Mouse (Mus musculus) intestine, postnatal 0 days (tissue): ENCODE data around the gene Slc38a1. TPM values are rescaled to one million over a fixed set of nuclear protein-coding genes. Genes with fewer than 3 reads are reported as not detected.

ENCODE experiments used
- ATAC-seq: fragments of 200-750 bp; cut with Nextera tagmentation; 2 replicates; pipeline ENCODE4 v1.8.0; 2017; ENCODE audit warnings: mild to moderate bottlenecking, moderate TSS enrichment, moderate library complexity
- H3K27ac ChIP-seq: fragments of 300-500 bp; sonication (generic); 2 replicates; pipeline ENCODE4 v1.5.1; 2014; ENCODE audit warnings: mild to moderate bottlenecking, low read depth, low read length, moderate library complexity
- H3K27me3 ChIP-seq: fragments of 300-500 bp; sonication (generic); replicated peaks from 2 replicates; pipeline ENCODE4 v1.6.1; 2014; ENCODE audit warnings: low read length, mixed read lengths; ENCODE audit not compliant: control insufficient read depth, insufficient read depth
- H3K36me3 ChIP-seq: fragments of 300-500 bp; sonication (generic); 2 replicates; pipeline ENCODE4 v1.6.1; 2014; ENCODE audit warnings: mild to moderate bottlenecking, moderate library complexity; ENCODE audit not compliant: control insufficient read depth, insufficient read depth
- H3K4me1 ChIP-seq: fragments of 300-500 bp; sonication (generic); replicated peaks from 2 replicates; pipeline ENCODE4 v1.6.1; 2014; ENCODE audit warnings: antibody characterized with exemption, low read length, mixed read lengths; ENCODE audit not compliant: control insufficient read depth, insufficient read depth
- H3K4me2 ChIP-seq: fragments of 300-500 bp; sonication (generic); replicated peaks from 2 replicates; pipeline ENCODE4 v1.6.1; 2014; ENCODE audit warnings: low read depth, mild to moderate bottlenecking, moderate library complexity
- H3K4me3 ChIP-seq: fragments of 300-500 bp; sonication (generic); 2 replicates; pipeline ENCODE4 v1.5.1; 2014; ENCODE audit warnings: low read depth, low read length
- H3K9ac ChIP-seq: fragments of 300-500 bp; sonication (generic); 2 replicates; pipeline ENCODE4 v1.6.1; 2014; ENCODE audit warnings: mild to moderate bottlenecking, low read depth, low read length
- H3K9me3 ChIP-seq: fragments of 300-500 bp; sonication (generic); 2 replicates; pipeline ENCODE4 v1.6.1; 2016; ENCODE audit warnings: mixed run types; ENCODE audit not compliant: control insufficient read depth
- CTCF ChIP-seq: sonication (generic); IDR thresholded peaks from 2 replicates; pipeline ENCODE4 v1.5.1; 2016; ENCODE audit warnings: low read depth, mild to moderate bottlenecking, control low read depth, antibody characterized with exemption, moderate library complexity
- WGBS: fragments of 180-500 bp; shearing (Covaris S2); extraction: QIAGEN DNeasy Blood & Tissue Kit; methylation state at CpG from one replicate; pipeline ENCODE4 v1.1.7; 2014; 5-methylcytosine and 5-hydroxymethylcytosine counted together
- polyA plus RNA-seq: library from polyadenylated mRNA; unstranded; fragments of >200 nt; fragmentation: Nextera tagmentation; extraction: Ambion mirVana; gene quantifications from 2 replicates; pipeline ENCODE4 v1.2.1, GENCODE M21; 2015

Gene Slc38a1
- polyA plus RNA-seq, 1 experiment from 2014 or later, result 79.8 TPM

DNA sequence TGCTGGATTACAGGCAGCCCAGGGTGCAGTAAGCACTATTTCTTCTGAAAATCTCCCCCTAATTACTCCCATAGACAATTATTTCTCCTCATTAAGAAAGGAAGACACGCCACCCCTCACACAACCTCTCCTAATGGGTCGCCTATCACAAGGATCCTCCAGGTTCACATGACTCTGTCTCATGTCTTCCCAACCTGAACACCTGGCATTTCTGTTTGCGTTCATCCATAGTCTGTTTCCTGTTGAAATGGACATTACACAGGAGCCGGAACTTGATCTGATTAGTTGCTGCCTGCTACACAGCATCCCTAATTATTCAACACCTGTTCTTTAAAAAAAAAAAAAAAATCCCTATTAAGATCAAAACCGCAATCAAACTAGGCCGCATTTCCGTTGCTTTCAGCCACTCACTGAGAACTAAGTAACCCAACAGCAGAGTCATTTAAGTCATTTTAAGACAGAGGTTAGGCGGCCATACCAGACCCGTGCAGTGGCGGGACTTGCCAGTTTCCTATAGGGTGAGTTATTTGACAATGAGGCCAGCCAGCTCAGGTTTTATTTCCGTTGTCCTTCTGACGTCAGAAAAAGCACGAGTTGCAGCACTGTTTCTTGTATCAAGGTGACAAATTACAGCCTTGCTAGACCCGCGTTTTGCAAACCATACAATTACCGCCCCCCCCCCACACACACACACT, 2.3 kb downstream of the Slc38a1 start:
- Histone ChIP-seq H3K36me3 (0 out of 2 replicates have a peak, but pooled peaks cover under 1% of the 10 kb centered on the region), H3K9ac (peak overlapping the region; percentile 76), H3K4me2 (peak overlapping the region; percentile 99), H3K4me1 (0 out of 2 replicates have a peak, but pooled peaks cover 10% of the 10 kb centered on the region), H3K9me3 (no peaks in the 10 kb centered on the region), H3K4me3 (peak overlapping the region; percentile 74), H3K27me3 (no peaks in the 10 kb centered on the region), H3K27ac (peak overlapping the region; percentile 92)
- ATAC-seq, result peak; percentile 28; the same call in 1 of the 2 replicates
- TF ChIP-seq CTCF, result no peak
- 10% methylated on average over 16 of the region's 16 CpGs for WGBS

DNA sequence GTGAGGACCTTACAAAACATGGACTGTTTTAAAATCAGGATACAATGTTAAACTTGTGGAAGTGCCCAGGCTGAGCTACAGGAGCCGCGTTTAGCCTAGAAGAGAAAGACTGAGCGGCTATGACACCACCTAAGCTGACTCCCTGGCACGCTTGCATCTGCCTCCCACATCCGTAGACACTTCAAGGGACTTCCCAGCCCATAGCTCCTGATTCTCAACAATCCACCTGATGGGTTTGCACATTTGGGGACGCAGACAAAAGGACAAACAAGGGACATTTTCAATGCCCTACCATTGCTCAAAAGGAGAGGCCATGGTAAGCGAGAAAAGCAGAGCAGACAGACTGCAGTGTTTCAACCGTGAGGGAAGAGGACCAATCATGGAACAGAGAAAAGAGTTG, 3.1 kb downstream of the Slc38a1 start:
- 37% methylated on average over 8 of the region's 8 CpGs for WGBS
- 0 out of 2 replicates have a peak, but pooled peaks cover 10% of the 10 kb centered on the region for H3K4me1 ChIP-seq
- no peak for TF ChIP-seq CTCF
- ATAC-seq, result no peak
- peak overlapping the region; percentile 99 for H3K4me2 ChIP-seq
- H3K9me3 ChIP-seq, result no peaks in the 10 kb centered on the region
- H3K9ac ChIP-seq, result peak overlapping the region; percentile 37; the same call in 1 of the 2 replicates
- no peaks in the 10 kb centered on the region for H3K27me3 ChIP-seq
- H3K36me3 ChIP-seq, result 0 out of 2 replicates have a peak, but pooled peaks cover 3% of the 10 kb centered on the region
- peak overlapping the region; percentile 52 for H3K27ac ChIP-seq
- peak overlapping the region; percentile 74 for H3K4me3 ChIP-seq

DNA sequence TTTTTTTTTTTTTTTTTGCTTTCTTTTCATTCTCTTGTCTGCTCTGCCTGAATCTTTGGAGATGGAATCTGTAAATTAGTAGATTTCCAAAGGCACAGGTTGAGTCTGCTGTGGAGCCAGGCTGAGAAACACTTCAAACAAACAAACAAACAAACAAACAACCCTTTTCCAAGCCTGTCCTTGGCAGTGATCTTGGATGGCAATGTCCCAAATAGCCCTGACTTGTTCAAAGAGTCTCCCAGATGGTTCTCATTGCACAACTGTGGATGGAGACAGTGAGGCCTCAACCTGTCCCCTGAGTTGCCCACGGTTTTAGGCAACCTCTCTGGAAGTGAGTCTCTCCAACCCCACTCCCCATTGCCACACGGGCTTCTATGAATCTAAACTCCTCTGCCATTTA, 4.1 kb downstream of the Slc38a1 start:
- Histone ChIP-seq H3K36me3 (peaks cover 8% of the 10 kb centered on the region; the same call in 1 of the 2 replicates), H3K9ac (no peak overlapping the region), H3K9me3 (no peaks in the 10 kb centered on the region), H3K4me1 (0 out of 2 replicates have a peak, but pooled peaks cover 10% of the 10 kb centered on the region), H3K27ac (peak overlapping the region; percentile 60), H3K27me3 (no peaks in the 10 kb centered on the region), H3K4me3 (no peak overlapping the region), H3K4me2 (0 out of 2 replicates have a peak overlapping the region, but pooled peaks have one; percentile 99)
- WGBS, result 53% methylated on average over 2 of the region's 2 CpGs
- no peak for TF ChIP-seq CTCF
- ATAC-seq, result no peak

DNA sequence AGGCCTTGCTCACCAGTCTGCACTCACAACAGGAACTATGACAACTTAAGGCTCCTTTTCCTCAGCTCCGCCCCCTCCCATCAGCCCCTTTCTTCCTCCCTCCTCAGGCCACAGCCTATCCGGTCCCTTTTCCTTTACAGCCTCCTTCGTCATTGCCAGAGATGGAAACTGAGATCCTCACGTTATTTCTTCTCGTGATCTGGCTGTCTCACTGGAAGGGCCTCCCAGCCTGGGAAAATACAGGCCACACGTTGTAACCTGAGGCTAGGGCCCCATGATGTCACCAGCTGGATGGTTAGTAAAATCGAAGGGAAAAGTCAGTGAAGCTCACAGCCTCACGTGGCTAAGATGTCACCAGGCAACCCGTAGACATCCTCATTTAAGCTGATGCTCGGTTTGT, 4.5 kb downstream of the Slc38a1 start:
- 35% methylated on average over 10 of the region's 10 CpGs for WGBS

DNA sequence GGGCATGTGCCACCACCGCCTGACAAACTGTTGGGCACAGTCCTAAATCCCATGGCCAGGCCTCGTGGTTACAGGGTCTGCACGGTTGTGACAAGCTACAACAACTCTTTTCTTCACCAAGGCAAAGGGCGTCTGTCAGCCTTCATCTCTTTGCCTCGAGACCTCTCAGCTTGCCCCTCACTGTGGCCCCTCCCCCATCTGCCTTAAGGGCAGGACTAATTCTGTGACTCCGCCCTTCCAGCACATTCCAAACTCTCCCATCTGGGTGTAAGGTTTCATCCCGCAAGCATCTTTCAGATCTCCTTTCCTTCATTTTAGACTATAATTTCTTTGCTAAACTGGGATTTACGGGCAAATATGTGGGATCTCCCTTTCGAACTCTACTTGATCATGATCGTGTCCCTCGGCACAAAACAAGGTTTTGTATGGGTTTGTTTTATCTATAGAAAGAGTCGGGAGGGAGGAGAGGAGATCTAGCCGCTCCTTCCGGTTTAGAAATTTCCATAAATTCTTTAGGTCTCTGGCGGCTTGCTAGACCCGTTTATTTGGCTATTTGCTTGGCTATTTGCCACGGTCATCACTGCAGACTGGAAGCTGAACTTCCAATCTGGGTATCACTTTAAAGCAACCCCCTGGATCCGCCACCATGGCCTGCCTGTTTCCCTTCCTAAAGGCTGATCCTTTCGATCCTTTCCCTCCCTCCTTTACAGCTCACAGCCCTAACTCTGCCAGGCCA, 7.9 kb downstream of the Slc38a1 start:
- no peak for ATAC-seq
- no peaks in the 10 kb centered on the region for H3K27me3 ChIP-seq
- no peak for TF ChIP-seq CTCF
- no peaks in the 10 kb centered on the region for H3K9me3 ChIP-seq
- 0 out of 2 replicates have a peak, but pooled peaks cover 10% of the 10 kb centered on the region for H3K4me1 ChIP-seq
- peak overlapping the region; percentile 1; the same call in 1 of the 2 replicates for H3K4me2 ChIP-seq
- H3K4me3 ChIP-seq, result no peak overlapping the region
- H3K9ac ChIP-seq, result no peak overlapping the region
- 77% methylated on average over 19 of the region's 19 CpGs for WGBS
- peaks cover 13% of the 10 kb centered on the region; the same call in 1 of the 2 replicates for H3K36me3 ChIP-seq
- no peak overlapping the region for H3K27ac ChIP-seq

More for the DNA sequence above, 4.5 kb downstream of the Slc38a1 start:
- Histone ChIP-seq H3K27ac (peak overlapping the region; percentile 36; the same call in 1 of the 2 replicates), H3K9ac (no peak overlapping the region), H3K36me3 (peaks cover 13% of the 10 kb centered on the region; the same call in 1 of the 2 replicates), H3K27me3 (no peaks in the 10 kb centered on the region), H3K9me3 (no peaks in the 10 kb centered on the region), H3K4me2 (peak overlapping the region; percentile 30; the same call in 1 of the 2 replicates), H3K4me1 (0 out of 2 replicates have a peak, but pooled peaks cover 10% of the 10 kb centered on the region), H3K4me3 (no peak overlapping the region)
- TF ChIP-seq CTCF, result no peak
- ATAC-seq, result peak; percentile 68

DNA sequence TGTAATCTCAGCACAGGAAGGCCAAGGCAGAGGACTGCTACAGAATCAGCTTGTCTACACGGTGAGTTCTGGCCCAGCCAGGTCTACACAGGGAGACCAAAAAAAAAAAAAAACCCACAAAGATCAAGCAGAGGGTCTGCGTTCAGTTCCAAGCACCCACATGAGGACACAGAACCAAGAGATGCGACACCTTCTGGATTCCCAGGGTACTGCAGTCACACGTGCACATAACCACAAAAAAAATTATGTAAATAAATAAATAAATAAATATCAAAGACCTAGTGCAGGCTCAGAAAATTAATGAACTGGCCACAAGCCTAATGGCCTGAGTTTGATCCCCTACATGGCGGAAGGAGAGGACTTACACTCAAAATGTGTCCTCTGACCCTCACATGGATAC, 10.5 kb downstream of the Slc38a1 start:
- no peak for ATAC-seq
- no peak overlapping the region for H3K9ac ChIP-seq
- no peak; the same call in 1 of the 2 replicates for TF ChIP-seq CTCF
- H3K27ac ChIP-seq, result no peak overlapping the region
- H3K9me3 ChIP-seq, result no peaks in the 10 kb centered on the region
- H3K4me3 ChIP-seq, result no peak overlapping the region
- H3K27me3 ChIP-seq, result no peaks in the 10 kb centered on the region
- peaks cover 13% of the 10 kb centered on the region; the same call in 1 of the 2 replicates for H3K36me3 ChIP-seq
- H3K4me1 ChIP-seq, result no peaks in the 10 kb centered on the region
- 91% methylated on average over 5 of the region's 5 CpGs for WGBS
- H3K4me2 ChIP-seq, result no peak overlapping the region
